Mouse (Mus musculus) cerebellum, adult 11 months (tissue): Measurements from ENCODE around the gene Itga4.
A peak's percentile ranks its signal among the peaks of the same experiment; 100 is the strongest.

ENCODE experiments used
- DNase-seq: peaks from one replicate; pipeline ENCODE4 v3.0.0; 2022

The Itga4 gene

DNA sequence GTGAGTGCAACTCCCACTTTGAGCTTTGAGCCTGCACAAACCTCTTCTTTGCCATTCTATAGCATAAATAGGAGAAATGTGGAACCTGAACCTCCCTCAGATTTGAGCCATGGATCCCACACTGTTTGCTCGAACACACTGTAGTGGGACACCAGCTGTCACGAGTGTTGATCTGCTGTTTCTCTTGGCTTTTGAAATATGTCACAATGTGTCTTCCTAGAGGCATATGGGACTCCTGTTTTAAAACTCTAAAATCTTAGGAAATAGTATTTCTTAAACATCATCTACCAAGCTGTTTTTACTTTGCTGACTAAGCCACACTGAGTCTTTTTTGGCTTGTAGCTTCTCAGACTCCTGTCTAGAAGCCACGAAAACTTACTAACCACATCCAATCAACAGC, 102.6 kb downstream of the Itga4 start:
- no peak for DNase-seq

DNA sequence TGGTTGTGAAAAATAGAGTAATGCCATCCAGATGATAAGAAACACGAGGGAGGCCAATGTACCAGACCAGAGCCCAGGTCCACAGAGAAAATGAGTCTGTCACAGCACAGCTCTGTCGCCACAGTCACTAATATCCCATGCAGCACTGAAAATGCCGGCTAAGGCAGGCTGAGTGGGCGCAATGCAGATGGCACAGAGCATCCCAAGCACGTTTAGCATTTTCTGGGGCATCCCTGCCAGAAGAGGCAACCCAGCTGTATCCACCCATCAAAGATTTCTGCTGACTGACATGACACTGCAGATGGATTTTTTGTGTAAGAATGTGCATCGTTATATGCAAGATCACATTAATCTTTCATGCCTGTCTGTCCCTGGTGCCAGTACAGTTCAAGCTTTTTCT, 106.8 kb downstream of the Itga4 start:
- no peak for DNase-seq

DNA sequence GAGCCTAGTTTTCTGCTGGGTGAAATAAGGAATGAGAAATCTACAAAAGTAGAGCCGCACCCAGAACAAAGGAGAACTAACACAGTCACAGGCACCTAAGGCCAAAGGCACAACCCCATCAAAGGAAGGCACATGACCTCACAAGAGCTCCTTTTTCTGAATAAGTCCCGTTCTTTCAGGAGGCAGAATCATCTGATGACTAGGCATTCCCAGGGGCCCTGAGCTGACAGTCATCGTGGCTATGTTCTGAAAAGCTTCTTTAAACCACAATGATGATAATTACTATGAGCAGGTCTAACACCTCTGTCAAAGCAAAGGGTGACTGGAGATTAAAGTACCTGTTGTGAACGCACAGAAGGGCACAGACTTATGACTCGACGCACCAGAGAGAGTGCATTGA, 108.7 kb downstream of the Itga4 start:
- no peak for DNase-seq

DNA sequence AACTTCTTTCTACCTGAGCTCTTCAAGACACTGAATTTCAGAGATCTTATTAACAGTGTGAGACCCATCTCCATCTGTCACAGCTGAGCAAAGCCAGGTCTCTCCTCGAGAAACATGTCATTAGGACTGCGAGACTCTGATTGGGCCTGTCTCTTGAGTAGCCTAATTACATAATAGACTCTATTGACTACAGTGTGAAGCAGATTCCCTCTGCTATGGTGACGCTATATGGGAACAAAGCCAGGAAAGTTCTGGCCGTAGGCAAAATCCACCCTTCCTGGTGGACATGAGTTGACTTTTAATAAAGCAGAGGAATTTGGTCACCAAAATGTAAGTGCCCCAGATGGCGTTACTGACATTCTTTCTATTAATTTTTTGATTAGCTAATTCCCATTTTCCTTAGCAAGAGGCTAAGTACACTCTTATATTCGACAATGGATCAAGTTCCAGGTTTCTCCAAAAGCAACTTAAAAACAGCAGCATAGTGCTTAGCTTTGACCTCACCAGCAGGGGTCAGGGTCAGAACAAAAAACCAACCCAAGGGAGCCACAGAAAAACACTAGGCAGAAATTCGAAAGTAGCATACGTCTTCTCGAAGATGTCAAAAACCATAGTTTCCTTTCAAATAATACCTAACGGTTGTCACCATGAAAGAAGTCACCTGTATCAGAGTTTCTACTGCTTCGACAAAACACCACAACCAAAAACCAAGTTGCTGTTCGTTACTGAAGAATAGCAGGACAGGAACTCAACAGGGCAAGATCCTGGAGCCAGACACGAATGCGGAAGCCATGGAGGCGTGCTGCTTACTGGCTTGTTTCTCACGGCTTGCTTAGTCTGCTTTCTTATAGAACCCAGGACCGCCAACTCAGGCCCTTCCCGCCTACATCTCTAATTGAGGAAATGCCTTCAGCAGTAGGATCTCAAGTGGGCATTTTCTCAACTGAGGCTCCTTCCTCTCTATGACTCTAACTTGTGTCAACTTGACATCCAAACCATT, 112.5 kb downstream of the Itga4 start:
- DNase-seq: no peak

DNA sequence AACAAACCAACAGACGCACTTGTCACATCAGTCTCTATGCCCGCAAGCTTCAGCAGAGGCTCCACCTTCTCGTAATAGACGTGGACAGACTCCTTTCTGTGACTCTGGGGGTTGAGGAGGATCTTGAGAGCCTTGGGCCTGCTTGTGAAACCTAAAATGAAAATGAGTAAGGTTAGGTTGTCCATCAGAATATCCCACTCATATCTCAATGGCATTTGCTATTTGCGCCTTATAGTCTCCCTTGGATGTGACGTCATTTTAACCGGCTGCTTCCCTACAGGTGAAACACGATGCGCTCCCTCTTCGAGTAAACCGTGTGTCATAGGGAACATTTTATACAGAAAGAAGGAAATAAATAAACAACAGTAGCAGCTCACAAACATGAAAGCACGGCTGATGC, 113.4 kb downstream of the Itga4 start:
- no peak for DNase-seq

DNA sequence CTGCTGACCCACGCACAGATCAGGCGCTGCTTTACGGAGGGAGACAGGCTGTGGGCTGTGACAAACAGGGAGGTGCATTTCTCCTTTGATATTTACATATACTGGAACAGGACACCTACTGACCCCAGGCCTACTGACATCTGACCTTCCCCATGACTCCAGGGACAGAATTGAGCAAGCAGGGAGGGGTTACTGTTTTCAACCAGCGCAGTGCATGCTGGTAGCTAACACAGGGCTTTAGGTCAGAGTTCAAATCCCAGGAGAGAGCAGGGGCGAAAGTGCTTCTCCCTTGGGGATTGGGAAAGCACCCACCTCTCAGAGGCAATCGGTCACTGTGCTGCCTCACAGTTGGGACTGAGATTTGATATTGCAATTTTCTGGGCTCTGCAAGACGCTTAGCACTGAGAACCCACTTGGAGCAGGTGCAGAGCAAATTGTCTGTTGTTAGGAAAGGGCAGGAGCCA, 113.9 kb downstream of the Itga4 start:
- DNase-seq: no peak

DNA sequence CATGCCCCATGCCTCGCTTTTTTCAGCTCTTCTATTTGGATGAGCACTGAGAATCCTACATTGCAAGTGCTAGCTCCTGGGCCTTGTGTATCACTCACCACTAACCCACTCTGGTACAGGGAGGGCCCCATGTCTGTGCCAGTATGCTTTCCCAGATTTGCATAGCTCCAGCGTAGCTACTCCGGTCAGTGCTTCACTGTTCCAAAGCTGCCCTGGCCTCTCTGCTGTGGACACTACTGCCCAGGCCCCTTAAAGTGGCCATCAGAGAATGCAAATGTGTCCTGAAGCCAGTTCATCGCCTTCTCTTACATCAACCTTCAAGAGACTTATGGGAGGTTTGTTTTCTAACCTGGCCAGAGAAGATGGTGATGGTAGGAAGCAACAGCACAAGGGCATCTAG, 114.7 kb downstream of the Itga4 start:
- no peak for DNase-seq

DNA sequence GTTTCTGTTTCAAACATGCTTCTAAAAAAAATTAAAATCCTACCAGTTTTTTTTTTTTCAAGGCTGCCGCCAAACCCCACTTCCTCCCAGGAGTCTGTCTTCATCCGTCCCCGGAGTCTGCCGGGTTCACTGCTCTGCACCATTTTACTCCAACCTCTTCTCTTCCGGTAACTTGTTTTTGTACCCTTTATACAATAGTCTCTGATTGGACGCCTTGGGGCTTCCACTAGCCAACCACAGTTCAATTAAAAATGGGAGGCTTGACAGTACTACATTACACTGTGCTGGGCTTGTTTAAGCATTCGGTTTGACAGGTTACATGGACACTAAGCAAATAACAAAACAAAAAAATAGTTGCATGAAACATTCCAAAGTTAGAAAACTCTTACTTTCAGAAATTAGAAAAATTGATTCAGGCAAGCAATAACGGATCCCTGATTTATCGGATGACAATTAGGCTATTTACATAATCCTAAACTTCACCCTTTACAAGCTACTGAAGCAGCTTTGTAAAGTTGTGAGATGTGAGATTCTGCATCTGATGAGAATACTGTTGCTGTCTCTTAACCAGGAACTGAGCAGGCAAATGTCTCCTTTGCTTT, 115.6 kb downstream of the Itga4 start:
- no peak for DNase-seq

DNA sequence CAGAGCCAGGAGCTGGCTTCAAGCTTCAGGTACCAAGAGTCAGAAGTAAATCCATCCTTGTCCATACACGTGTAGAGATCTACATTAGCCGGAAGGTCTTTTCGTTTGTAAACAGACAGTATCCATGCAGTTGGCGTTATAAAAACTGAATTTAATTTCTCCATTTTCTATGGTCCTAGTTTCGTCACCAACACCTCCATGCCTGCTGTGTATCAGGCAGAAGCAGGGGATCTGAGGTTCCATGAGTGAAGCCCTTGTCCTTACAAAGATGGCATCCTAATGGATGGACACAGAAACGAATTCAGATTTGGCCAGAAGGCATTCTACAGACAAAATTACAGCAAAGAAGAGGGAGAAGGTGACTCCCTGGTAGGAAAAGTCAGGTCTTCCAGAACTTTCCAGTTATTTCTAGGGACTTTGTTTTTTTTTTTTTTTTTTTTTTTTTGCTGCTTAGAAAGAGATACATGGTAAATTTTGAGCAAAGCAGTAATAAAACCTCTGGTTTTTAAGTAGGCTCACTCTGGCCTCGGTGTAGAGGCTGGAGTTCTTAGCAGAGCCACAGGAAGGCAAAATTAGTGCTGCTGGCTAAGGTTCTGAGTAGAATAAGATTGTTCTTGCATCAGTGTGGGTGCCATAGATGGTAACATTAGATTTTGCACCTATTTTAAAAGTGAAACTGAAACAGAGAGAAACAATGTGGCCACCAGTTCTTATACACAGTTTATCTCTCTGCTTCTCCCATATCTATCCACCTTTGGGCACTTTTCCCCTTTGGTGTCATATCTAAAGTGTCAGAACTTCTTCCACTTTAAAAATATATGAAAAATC, 116.3 kb downstream of the Itga4 start:
- no peak for DNase-seq

DNA sequence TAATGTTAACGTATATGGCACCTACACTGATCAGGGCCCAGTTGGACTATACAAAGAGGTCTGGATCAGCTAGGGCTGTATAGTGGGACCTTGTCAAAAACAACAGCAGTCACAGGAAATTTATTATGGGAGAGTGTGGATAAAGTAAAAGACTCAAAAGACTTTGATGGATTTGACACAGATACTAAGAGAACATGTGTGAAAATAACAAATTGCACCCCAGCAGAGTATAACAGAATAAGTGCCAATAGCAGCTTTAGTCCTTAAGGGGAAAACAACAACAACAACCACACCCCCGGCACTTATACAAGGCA, 116.9 kb downstream of the Itga4 start:
- no peak for DNase-seq

DNA sequence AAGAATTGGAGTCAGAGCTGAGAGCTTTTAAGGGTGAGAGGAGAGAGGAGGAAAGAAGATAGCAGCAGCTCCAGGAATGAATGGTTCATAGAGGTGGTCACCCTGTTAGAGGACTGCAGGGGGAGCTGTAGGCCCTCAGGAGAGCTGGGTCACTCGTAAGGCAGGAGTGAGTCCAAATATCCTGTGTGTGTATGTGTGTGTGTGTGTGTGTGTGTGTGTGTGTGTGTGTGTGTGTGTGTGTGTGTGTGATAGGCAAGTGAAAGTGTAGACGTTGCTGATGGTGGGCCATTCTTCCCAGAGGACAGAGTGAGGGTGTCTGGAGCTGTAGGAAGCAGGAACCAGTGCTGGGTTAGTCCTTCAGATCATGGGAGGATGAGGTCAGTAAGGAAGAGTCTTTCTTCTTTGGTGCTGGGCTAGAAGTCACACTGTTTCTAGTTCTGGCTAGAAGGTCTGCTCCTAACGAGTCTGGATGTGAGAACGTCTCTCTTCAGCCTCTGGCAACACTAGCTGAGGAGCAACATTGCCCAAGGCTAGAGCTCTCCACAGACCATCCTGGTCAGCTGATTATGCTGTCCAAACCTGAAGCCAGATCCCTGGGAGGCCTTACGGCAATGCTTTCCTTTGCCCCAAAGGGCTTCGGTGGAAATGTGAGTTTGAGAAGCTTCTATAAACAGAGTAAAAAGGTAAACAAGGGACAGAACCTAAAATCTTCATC, 117.4 kb downstream of the Itga4 start:
- DNase-seq: peak; percentile 73

DNA sequence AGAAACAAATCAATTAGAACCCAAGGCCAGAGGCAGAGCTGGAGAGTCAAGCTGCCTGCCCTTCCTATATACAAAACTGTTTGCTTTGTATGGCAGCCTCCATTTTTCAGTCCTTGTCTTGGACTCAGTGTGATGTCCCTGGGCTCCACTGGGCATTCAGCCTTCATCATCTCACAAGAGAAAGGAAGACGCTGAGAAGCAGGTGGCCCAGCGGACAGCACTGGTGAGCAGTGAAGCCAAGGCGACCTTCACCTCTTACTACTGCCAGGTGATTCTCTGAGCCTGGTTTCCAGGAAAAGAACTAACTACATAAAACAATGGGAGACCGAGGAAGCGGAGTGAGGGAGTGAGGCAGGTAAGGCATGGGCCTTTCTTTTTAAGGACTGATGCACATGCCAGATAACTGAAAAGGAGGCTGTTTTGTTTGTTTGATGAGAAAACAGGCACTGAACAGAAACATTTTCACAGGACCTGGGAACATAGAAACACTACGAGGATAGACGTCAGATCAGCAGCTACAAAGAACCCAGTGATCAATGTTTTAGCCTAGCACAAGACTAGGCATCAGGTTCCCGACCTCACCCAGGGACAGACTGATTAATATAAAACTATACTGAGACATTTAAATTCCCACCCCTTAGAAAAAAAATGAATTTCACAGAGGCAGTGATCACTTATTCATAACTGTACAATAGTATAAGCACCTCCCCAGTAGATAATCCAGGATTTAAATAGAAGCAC, 123.3 kb downstream of the Itga4 start:
- peak; percentile 44 for DNase-seq

DNA sequence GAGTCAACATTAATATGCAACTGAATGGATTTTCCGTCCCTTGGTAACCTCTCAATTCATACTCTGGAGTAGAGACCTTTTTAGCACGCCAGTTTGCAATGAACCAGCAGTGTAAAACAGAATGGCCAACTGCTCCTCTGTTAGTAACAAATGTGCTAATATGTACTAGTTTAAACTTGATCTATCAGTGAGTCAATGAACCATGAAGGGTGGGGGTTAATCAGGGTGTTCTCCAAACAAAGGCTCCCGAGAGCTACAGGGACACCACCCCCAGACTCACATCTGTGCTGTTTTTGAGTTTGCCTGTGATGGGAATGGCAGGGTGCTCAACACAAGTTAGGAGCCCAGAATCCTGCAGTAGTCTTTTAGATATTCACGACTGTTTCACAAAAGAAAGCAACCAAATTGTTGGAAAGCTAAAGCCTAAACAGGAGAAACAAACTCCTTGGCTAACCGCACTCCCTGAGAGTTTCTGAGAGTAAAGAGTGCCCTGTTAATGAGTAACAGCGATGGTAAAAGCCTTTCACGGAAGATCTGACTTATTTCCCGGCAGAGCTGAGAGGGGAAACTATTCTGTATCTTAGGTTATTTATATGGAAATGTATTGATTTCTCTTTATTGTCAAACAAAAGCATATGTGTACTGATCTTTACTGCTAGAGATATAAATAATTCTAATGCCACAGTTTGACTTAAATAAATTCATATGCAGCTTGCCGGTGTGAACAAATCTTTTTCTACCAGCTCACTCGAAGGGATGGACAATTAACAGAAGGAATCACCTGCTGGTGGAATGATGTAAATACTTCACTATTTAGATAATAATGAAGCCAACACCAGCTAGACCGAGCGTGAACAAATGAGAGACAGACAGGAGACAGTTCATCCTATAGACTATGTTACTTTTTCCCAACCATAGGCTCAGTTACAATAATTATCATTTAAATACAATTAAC, 124.1 kb downstream of the Itga4 start:
- no peak for DNase-seq
